Mouse (Mus musculus): ENCODE measurements around the gene Kdm2a. TPM values are rescaled to one million over a fixed set of nuclear protein-coding genes. Genes with fewer than 3 reads are reported as not detected.
A peak's percentile ranks its signal among the peaks of the same experiment; 100 is the strongest.

The Kdm2a gene
- polyA plus RNA-seq, 2 experiments from 2014 or later: 90.1 to 95.4 TPM

DNA sequence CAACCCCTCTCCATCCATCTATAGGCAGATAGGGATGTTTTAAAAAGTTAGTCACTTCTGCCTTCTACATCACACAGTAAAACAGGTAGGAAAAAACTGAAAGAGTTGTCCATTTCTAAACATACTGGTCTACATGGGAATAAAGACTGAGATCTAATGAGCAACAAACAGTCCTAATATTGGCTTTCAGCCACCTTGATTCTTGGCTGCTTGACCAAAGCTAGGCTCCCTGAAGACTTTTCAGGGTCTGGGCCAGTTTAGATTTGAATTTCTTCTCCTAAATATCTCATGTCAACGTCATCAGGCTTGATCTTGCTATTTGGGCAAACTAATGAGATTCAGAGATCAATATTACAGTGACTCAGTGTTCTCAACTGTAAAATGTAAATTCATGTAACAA, 71.2 kb downstream of the Kdm2a start:
- no peak for ATAC-seq

DNA sequence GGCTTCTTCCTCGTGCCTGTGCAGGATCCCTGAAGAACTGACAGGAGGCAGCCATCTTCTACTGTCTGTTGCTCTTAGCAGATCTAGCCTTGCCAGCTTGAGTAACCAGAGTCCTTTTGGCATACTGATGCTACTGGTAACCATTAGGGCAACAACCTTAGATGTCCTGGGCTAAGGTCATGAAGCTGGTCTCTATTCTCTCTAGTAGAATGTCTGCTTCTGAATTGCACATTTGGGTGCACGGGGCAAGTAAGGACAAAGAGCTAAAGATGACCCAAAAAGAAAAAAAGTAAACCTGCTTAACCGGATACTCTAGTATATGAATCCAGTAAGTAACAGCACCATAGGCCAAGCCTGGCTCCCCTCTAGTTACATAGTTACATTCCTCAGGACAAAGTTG, 72.0 kb downstream of the Kdm2a start:
- no peak for ATAC-seq

DNA sequence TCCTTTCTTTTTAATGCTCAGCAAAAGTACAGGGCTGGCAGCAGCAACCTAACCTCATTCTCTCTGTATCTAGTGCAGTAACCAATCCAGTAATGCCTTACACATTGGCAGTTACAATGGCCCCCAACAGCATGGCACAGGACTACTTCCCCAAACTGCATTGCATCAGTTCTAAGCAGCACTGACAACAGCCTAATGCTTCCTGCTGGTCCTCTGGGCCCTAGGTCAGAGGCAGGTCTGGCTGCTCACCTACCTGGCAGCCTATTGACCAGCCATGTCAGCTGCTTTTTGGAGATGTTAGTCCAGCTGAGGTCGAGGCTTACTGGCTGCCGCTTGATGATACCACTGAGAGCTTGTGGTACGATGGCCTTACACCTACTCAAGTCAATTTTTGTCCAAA, 76.0 kb downstream of the Kdm2a start:
- no peak for ATAC-seq

DNA sequence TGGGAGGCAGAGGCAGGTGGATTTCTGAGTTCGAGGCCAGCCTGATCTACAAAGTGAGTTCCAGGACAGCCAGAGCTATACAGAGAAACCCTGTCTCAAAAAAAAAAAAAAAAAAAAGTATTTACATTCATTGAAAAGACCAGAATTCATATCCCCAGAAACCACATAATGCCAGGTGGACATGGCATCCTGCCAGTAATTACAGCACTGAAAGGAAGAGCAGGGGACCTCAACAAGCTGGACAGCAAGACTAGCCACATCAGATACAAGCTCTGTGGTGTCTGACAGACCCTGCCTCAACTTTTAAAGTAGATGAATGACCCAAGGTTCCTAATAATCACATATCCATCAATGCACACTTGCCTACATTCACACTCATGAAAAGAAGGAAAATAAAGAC, 76.5 kb downstream of the Kdm2a start:
- ATAC-seq: no peak

DNA sequence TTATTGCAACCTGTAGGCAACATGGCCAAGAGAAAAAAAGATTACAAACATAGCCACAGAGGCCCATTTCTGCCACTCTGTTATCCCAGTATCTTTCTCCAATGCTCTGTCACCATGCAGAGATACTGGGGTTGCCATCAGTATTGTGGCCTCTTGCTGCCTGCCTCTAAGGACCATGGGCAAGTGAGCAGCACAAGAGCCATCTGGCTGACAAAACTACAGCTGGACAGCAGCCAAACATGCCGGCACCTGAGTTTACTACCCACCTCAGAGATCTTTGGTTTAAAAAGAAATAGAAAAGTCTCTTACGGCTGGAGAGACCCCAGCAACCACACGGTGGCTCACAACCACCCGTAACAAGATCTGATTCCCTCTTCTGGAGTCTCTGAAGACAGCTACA, 78.8 kb downstream of the Kdm2a start:
- no peak for ATAC-seq

DNA sequence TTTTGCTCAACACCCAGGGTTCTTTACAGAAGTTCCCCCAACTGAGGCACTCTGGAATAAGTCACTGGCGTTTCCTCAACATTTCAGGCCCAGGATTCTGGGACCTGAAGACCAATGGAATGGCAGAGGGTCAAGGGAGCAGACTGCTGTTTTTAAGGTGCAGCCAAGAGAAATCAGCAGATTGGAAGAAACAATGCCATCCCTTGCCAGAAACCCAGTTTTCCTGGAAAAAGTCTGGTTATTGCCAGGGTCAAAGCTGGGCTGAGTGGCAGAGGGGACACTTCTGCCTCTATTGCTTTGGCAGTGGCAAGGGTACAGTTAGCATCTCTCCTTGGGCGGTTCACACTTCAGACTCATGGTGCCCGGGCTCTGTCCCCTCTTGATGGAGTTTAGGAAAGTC, 80.9 kb downstream of the Kdm2a start:
- no peak for ATAC-seq

DNA sequence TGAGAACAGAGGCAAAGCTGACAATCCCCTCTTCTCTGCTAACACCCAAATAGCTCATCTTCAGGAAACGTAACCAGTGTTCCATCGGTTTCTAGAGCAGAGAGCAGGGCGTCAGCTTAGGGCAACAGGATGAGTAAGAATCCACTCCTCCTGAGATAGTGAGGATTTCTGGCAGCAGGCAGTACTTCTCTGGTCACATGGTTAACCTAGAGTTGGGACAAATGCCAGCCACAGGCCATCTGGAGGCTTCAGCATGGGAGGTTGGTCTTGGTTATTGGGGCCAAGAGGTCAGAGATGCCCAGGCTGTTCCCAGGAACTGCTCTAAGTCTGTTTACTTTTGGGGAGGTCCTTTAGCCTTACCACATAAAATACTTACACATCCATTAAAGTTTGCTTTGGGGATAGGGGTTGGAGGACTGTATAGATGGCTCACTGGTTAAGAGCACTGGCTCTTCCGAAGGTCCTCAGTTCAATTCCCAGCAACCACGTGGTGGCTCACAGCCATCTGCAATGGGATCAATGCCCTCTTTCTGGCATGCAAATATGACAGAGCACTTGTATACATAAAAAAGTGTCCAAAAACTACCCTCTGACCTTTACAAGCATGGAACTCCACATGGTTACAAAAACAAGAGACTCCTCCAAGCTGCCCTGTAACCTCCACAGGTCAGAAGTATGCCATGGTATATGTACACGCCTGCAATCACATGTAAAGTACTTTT, 82.7 kb downstream of the Kdm2a start:
- no peak for ATAC-seq

DNA sequence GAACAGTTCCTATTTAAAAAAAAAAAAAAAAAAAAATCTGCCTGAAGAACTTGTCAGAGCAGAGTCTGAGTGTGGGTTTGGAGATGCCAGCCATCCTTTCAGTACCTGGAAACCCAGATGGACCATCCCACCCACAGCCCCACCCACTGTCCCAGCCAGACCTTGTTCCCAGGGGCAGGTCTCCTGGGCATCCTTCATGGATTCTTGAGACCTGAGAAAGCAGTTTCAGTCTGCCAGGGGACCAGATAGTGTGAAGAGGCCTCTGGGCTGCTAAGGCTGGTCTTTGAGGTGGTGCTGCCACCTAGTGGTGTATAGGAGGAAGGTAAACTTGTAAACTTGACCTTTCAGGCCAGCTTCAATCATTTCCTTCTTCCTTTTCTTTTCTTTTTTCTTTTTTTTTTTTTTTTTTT, 88.3 kb downstream of the Kdm2a start:
- ATAC-seq: peak; percentile 35

DNA sequence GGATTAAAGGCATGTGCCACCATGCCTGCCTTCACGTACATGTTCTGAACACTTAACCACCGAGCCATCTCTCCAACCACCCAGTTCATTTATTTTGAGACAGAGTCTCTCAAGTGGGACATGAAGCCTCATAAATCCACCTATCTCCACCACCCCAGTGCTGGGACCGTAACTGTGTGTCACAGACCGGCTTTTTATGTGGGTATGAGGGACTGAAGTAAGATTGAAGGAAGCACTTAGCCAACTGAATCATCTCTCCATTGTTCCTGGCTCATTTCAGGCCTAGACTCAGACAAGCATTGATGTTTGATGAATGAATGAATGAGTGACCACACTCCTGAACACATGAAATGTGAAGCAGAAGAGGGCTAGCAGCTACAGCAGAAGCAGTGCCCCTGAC, 88.8 kb downstream of the Kdm2a start:
- ATAC-seq: no peak

DNA sequence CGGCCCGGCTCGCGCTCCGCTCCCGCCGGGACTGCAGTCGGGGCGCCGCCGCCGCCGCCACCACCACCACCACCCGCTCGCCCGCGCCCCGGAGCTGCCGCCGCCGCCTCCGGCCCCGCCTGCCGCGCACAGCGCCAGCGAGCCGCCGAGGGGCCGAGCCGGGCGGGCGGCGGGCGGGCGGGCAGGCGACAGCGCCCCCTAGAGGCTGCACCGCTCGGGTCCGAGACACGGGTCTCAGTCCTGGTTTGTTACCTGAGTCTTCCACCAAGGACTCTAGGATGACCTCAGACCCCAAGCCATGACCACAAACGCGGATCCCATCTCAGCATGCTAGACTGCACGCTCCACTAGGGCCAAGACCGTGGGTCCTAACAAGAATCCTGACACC, 91.9 kb downstream of the Kdm2a start, which contains the start of gene Grk2:
TSS of gene Grk2 (minus strand) at position 33 of the 388 bp plus-strand sequence.
- peak; percentile 15 for ATAC-seq

DNA sequence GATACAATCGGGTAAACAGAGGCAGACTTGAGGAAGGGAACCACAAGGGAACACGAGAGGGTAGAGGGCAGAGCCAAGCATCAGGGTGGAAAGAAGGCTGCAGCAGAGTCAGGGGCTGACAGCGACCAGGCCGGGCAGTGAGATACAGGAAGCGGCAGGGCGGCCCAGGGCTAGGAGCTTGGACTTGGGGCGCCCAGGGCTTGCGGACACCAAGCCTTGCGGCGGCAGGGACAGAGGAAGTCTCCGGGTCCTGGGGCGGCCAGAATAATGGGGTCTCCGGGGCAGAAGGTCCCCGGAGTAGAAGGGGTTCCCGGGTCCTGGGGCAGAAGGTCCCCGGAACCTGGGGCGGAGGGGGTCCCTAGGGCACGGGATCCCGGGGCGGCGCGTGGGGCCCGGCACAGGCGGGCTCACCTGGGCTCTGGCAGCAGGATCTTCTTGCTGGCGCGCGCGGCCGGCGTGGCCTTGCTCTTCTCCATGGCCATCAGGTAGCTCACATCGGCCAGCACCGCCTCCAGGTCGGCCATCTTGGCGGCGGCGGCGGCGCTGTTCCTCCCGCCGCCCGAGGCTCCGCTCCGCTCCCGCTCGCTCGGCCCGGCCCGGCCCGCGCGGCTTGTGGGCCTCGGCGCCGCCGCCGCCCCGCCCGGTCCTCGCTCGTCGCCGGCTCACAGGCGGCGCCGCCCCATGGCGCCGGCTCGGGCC, 92.4 kb downstream of the Kdm2a start:
- ATAC-seq: peak; percentile 11

DNA sequence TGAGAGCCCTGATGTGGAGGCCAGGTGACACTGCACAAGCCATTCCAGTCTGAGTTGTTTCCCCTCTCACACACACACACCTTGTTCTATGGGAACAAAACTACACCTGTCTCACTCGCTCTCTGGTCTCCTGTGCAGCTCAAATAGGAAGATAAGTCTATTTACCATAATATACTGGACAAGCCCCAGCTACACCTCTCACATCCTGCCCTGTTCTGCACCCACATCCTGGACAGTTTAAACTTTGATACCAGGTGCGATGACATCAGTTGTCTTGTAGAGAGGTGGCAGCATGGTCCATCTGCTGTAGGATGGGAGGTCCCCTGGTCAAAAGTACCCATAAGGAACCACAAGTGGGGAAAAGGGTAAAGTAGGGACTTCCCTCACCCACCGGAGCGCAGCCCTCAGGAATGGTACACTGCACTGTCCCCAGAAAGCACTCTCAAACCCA, 93.2 kb downstream of the Kdm2a start:
- peak; percentile 45 for ATAC-seq

DNA sequence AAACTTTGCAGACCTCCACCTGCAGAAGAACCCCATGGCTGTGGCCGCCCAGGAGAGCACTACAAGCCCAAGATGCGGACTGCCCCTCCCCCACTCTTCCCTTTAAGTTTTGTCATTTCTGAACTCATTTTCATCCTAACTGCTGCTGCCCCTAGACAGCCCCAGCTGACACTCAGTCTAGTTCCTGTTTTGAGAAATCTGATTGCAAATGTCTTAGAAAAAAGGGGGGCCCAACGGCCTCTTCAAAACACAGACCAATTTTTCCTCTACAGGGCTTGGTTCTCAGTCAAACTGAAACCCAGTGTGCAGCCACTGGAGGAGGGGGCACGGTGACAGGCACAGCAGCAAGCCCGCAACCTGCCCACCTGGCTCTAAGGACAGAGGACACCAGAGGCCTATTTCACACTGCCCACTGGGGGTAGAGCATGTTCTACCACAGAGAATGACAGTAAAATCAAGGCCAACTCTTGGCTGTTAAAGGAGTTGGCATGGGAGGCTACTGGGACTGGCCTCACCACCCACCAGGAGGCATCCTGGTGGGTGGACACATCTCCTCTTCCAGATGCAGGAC, 93.7 kb downstream of the Kdm2a start:
- ATAC-seq: no peak

DNA sequence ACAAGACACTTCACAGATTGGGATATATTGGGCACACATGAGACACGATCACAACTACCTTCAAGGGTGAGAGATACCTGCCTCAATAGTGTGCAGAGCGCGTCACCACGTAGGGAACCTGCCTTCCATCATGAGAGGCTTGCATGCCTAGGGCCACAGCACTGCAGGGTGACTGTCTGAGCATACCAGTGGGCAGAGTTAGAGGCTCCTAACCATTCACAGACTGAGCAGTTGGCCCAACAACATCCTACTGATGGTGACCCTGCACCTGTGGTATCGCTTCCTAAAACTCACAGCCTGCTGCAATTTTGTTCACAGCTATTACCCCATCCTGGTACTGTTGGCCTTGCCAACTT, 94.5 kb downstream of the Kdm2a start:
- no peak for ATAC-seq

DNA sequence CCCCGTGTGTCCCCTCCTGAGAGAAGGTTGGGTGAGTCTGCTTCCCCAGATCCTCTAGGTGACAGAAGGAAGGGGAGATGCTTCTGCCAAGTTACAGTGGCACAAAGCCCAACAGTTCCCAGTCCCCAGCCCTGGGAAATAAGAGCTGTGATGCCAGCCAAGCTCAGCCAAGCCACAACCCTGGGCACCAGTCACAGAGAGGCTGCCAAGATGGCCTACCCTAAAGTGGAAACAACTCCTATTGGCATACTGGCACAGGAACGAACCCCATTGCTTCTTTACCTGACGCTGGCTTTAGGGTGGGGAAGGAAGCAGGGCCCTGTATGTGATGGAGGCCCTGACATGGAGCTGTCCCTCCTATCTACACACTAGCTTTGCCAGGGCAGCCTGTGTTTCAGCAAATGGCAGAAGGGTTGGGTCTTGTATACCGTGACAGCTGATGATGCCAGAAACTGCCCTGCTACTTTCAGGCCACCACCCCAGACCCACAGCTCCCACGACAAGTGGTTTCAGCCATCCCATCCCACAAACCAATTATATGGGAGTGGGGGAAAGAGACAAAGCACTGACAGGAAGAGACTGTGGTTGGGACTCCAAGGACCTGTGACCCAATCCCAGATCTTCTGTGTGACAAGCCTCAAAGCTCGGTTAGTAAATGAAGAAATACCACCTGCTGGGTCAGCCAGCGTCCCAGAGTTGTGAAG, 95.0 kb downstream of the Kdm2a start:
- ATAC-seq: no peak

DNA sequence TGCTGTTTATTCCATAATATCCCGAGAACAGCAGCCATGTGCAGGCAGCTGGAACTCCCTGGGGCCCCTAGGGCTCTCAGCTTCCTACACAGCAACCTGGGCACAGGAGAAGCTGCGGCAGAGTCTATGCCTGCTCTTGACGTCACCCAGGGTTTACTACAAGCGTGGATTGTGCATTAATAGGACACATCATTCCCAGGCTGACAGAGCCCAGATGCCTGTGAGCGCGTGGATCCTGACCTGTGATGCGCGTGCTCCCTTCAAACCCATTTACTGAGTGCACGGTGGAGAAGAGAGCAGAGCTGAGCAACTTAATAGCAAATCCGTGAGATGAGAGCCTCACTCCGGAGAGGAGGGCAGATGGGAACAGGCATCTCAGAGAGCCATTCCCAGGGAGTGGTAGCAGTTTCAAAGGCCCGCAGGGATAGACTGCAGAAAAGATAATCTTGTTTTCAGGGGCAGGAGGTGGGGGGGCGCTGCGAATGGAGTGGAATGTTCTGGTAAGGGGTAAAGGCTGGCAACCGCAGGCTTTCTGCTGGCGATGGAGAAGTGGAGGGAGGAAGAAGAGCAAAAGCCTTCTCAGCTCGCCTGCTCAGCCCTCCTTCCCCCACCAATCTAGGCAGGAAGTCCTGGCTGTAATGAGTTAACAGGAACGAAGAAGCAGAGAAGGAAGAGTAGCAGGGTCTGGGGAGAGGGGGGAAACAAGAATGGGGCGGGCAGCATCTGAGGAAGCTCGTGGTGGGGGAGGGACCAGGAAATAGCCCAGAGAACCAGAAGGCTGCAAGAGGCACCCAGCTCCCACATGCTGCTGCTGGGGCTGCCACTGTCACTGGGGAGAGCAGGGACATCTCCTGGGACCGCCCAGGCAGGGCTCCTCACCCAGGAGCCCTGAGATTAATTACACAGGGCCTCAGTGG, 96.1 kb downstream of the Kdm2a start:
- ATAC-seq: peak; percentile 29

DNA sequence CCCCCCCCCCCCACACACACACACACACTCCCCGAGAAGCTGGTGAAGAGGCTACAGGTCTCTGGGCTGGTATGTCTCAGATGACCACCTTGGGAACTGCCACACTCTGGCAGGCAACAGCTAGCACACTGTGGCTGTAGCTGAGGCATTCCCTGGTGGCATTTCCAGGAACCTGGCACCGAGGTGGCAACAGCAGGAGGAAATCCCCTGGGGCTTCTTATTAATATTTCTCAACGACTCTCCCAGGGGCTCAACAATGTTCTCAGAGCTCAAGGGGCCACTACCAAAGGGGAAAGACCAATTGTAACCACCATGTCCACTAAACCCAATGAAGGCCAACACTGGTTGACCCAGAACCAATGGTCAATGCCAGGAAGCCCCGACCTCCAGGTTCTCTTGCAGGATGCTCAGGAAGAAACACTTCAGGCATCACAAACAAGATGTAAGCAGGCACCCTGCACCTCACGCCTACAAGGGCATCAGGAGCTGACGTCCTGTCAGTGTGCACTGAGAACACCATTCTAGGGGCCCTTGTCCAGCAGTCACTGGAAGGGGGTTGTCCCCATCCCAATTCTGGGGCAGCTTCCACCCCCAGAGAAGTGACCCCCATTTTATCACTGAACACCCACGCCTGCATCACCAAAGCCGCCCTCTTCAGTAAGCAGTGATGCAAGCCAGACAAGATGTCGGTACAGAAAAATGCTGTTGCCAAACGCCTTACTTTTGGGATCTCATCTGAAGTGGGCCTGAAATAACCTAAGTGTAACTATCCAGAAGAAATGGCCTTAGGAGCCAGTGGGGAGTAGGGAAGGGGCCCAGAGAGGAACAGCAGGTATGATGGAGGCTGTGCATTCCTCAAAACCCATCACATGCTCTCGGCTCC, 97.0 kb downstream of the Kdm2a start:
- no peak for ATAC-seq

DNA sequence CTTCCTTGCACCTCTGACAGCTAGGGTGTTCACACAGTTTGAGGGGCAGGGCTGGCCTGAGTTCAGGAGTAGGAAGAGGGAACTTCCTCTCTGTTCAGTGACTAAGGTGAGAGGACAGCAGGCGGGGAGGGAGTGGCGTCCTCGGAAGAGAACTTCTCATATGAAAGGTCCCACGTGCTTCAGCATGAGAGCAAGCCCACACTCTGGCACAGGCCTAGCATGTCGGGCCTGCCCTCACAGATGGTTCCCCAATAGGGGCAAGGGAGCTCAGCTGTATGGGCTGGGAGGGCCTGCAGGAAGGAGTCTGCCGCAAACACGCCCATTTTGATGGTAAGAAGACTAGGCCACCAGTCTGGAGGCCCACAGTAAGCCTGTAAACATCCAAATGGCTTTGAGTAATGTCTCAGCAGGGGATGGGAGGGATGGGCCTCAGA, 97.8 kb downstream of the Kdm2a start:
- ATAC-seq: peak; percentile 78

DNA sequence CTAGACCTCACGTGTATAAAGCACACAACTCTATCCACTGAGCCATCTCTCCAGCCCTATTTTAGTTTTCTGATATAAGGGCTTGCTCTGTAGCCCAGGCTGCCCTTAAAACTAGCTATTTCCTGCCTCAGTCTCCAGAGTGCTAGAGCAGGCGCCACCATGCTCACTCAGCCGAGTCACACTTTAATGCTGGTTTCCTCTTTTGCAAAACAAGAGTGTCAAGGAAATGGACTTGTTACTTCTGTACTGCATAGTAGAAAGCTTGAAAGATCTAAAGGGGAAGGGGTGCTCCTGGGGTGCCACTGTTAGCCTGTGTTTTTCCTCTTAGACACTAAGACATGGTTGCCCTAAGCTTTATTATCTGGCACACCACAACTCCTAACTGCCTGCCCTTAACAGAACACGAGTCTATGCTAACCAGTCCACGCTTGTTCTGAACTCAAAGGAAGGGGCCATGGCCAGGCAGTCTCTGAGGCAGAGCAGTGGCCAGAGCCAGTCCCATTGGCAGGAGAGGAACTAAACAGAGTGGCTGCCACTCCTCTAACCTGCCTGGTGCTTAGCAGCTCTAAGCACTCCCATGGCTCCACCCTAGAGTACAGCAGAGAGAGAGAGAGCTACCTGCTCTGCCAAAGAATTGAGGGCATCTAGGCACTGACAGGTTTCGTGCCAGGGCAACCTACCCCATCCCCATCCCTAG, 98.4 kb downstream of the Kdm2a start:
- ATAC-seq: peak; percentile 31

DNA sequence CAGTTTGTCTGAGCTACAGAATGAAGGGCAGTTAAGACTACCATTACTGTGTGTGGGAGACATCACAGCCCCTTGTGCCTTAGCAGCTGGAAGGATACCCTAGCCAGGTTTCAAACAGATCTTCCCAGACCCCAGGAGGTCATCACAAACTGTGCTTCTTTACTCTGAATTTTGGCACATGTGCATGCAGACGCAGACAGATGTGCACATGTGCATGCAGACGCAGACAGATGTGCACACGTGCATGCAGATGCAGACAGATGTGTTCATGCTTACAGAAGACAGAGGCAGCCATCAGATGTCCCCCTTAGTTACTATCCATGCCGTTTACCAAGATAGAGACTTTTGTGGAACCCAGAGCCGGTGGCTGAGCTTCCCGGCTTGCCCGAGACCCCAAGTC, 99.0 kb downstream of the Kdm2a start:
- no peak for ATAC-seq

All from CD4-positive, CD25-positive, alpha-beta regulatory T cell, adult 4 months (primary cell).